Mouse (Mus musculus) left cerebral cortex, postnatal 4 days (tissue): Measurements from ENCODE around the gene Tas1r3. TPM values are rescaled to one million over a fixed set of nuclear protein-coding genes. Genes with fewer than 3 reads are reported as not detected.

Source experiments
- DNase-seq: peaks from one replicate; pipeline ENCODE4 v3.0.0-alpha.2; 2022
- intact Hi-C: fragments of 180-260 bp; cut with DNase I; formaldehyde crosslinking; loops from one replicate; pipeline ENCODE4 v1.15.1; 2025
- microRNA-seq: library from miRNA; unstranded; fragments of <30 nt; microRNA quantifications from one replicate; pipeline ENCODE4 v1.2.0, GENCODE M21; 2022
- total RNA-seq, 2 experiments: library from RNA; stranded (reverse); gene quantifications; 2 replicates each; pipeline ENCODE4 v1.2.3; 2021

Gene Tas1r3
- total RNA-seq, 2 experiments from 2014 or later, result 0.28 to 0.32 TPM

- intact Hi-C loops, result no loop called here
- peak; percentile 96 for DNase-seq
These were observed 51.1 kb downstream of the Tas1r3 start, which contains the start of gene Ccnl2 for GRCm38 (mm10) chr4:155811929-155812664. Ccnl2 (plus strand) TSS chr4:155812489.

Small RNA genes lying within 50 kb of the gene (microRNA-seq; reads per million reads assigned to microRNA genes)
- not detected for gene Gm22991

Other genes starting within 250 kb of the Tas1r3 start
- 10 to 100 TPM; 55.5 to 60.6 TPM for gene Cdk11b, start 238.5 kb downstream of the Tas1r3 start, total RNA-seq
- not detected for gene Gm10563, start 218.0 kb downstream of the Tas1r3 start, total RNA-seq
- gene Mmp23, start 210.0 kb downstream of the Tas1r3 start, total RNA-seq, result 1 to 10 TPM; 3.9 to 4.8 TPM
- 100 to 1,000 TPM in 1 of 2 experiments, 10 to 100 TPM in 1; 91.0 to 105 TPM for gene Mib2, start 194.2 kb downstream of the Tas1r3 start, total RNA-seq
- 10 to 100 TPM; 20.3 to 22.0 TPM for gene Fndc10, start 169.0 kb downstream of the Tas1r3 start, total RNA-seq
- gene Ssu72, start 158.6 kb downstream of the Tas1r3 start, total RNA-seq, result 10 to 100 TPM; 82.1 to 83.7 TPM
- 10 to 100 TPM; 41.0 to 44.8 TPM for gene Tmem240, start 128.6 kb downstream of the Tas1r3 start, total RNA-seq
- gene Atad3a, start 102.3 kb downstream of the Tas1r3 start, total RNA-seq, result 10 to 100 TPM; 64.8 to 69.8 TPM
- gene Vwa1, start 88.7 kb downstream of the Tas1r3 start, total RNA-seq, result 10 to 100 TPM; 15.6 to 16.4 TPM
- gene Tmem88b, start 77.5 kb downstream of the Tas1r3 start, total RNA-seq, result 1 to 10 TPM; 1.3 TPM
- gene Ankrd65, start 72.9 kb downstream of the Tas1r3 start, total RNA-seq, result not detected
- 100 to 1,000 TPM; 102 to 104 TPM for gene Mrpl20, start 60.5 kb downstream of the Tas1r3 start, total RNA-seq
- gene Ccnl2, start 50.9 kb downstream of the Tas1r3 start, total RNA-seq, result 10 to 100 TPM; 84.1 to 85.0 TPM
- gene Aurkaip1, start 32.1 kb downstream of the Tas1r3 start, total RNA-seq, result 10 to 100 TPM; 59.7 to 62.7 TPM
- gene Mxra8, start 23.7 kb downstream of the Tas1r3 start, total RNA-seq, result 10 to 100 TPM; 15.0 to 15.1 TPM
- gene Dvl1, start 16.0 kb downstream of the Tas1r3 start, total RNA-seq, result 10 to 100 TPM; 82.5 to 88.2 TPM
- gene Cptp, start 6.1 kb upstream of the Tas1r3 start, total RNA-seq, result 10 to 100 TPM; 26.6 to 27.5 TPM
- gene Ints11, start 6.2 kb upstream of the Tas1r3 start, total RNA-seq, result 10 to 100 TPM; 44.1 to 54.7 TPM
- 10 to 100 TPM; 62.3 to 68.1 TPM for gene Pusl1, start 28.4 kb upstream of the Tas1r3 start, total RNA-seq
- 100 to 1,000 TPM; 164 to 168 TPM for gene Acap3, start 28.5 kb upstream of the Tas1r3 start, total RNA-seq
- 100 to 1,000 TPM in 1 of 2 experiments, 10 to 100 TPM in 1; 96.0 to 101 TPM for gene Ube2j2, start 80.5 kb upstream of the Tas1r3 start, total RNA-seq
- gene C1qtnf12, start 99.0 kb upstream of the Tas1r3 start, total RNA-seq, result 10 to 100 TPM; 12.0 to 14.8 TPM
- 10 to 100 TPM; 12.9 to 13.7 TPM for gene B3galt6, start 129.3 kb upstream of the Tas1r3 start, total RNA-seq
- 100 to 1,000 TPM; 111 to 112 TPM for gene Sdf4, start 129.5 kb upstream of the Tas1r3 start, total RNA-seq
- 1 to 10 TPM; 1.3 to 1.5 TPM for gene Tnfrsf4, start 150.5 kb upstream of the Tas1r3 start, total RNA-seq
- gene Tnfrsf18, start 162.8 kb upstream of the Tas1r3 start, total RNA-seq, result not detected
- gene Ttll10, start 196.1 kb upstream of the Tas1r3 start, total RNA-seq, result not detected
- 10 to 100 TPM; 34.6 to 37.5 TPM for gene 9430015G10Rik, start 246.6 kb upstream of the Tas1r3 start, total RNA-seq